15 mouse cellular contexts compared by ENCODE assay signal in genomic region chr4:141861591-141862295, GRCm38 (mm10). TPM values are rescaled to one million over a fixed set of nuclear protein-coding genes. Genes with fewer than 3 reads are reported as not detected.
DNase-seq lines count a peak whose midpoint lies in the region; ATAC-seq and TF ChIP-seq lines count a peak whose summit lies in the region.
"Had no signal": no experiment of that assay in that cellular context is flagged by ENCODE, and none has a peak within 500 bp of the region (broad histone marks: within the 10 kb centered on the region; RNA-seq: fewer than 3 reads in every experiment).

No protein-coding gene starts in this region.

- no peak for DNase-seq in left cerebral cortex, adult 2 months (ENCODE audit: extremely low spot score in 1 of 2, low spot score in 2 of 2)
- DNase-seq in left cerebral cortex, adult 11 months (ENCODE audit: low spot score), result no peak
- peak; percentile 37 for DNase-seq in T-cell, adult 2 months (ENCODE audit: low spot score)
- no peak for DNase-seq in layer of hippocampus, postnatal 25 days (ENCODE audit: extremely low spot score in 1 of 2, low spot score in 1 of 2)
- DNase-seq: kidney, postnatal 10 days; liver, embryonic 13.5 days had no signal

- H3K36me3 ChIP-seq in intestine, embryonic 15.5 days, result peaks cover 16% of the 10 kb centered on the region; the same call in 1 of the 2 replicates
- peaks cover 26% of the 10 kb centered on the region for H3K36me3 ChIP-seq in hindbrain, embryonic 12.5 days

- H3K27ac ChIP-seq in left cerebral cortex, adult 2 months, result peak overlapping the region; percentile 53; the same call in 1 of the 2 replicates
- H3K27ac ChIP-seq in intestine, embryonic 15.5 days, result 0 out of 2 replicates have a peak overlapping the region, but pooled peaks have one; percentile 9
- H3K27ac ChIP-seq in hindbrain, embryonic 12.5 days, result no peak overlapping the region
- H3K27ac ChIP-seq: liver, embryonic 13.5 days; midbrain, embryonic 13.5 days; stomach, embryonic 15.5 days had no signal

- no peak for ATAC-seq in intestine, embryonic 15.5 days
- ATAC-seq in megakaryocyte progenitor cell, adult 5-6 weeks (replicated peaks; ENCODE audit: poor library complexity), result 0 out of 2 replicates have a peak, but pooled peaks have one; percentile 7
- ATAC-seq in hindbrain, embryonic 12.5 days (ENCODE audit: low FRiP score), result no peak
- ATAC-seq: midbrain, embryonic 13.5 days had no signal

- intact Hi-C loops in left cerebral cortex, adult 2 months (cut with DNase I), result no loop called here

- peaks cover 39% of the 10 kb centered on the region for H3K4me1 ChIP-seq in intestine, embryonic 15.5 days (replicated peaks)
- peaks cover 6% of the 10 kb centered on the region for H3K4me1 ChIP-seq in hindbrain, embryonic 12.5 days

- H3K9me3 ChIP-seq in intestine, embryonic 15.5 days, result no peaks in the 10 kb centered on the region
- no peaks in the 10 kb centered on the region for H3K9me3 ChIP-seq in hindbrain, embryonic 12.5 days (replicated peaks)
- H3K9me3 ChIP-seq: liver, embryonic 13.5 days; midbrain, embryonic 13.5 days; stomach, embryonic 15.5 days had no signal

- no peak overlapping the region for H3K9ac ChIP-seq in intestine, embryonic 15.5 days
- no peak overlapping the region for H3K9ac ChIP-seq in hindbrain, embryonic 12.5 days
- H3K9ac ChIP-seq: liver, embryonic 13.5 days; midbrain, embryonic 13.5 days; stomach, embryonic 15.5 days had no signal

- WGBS in intestine, embryonic 15.5 days, result 76% methylated on average over 17 of the region's 17 CpGs
- 89% methylated on average over 17 of the region's 17 CpGs for WGBS in hindbrain, embryonic 12.5 days

- H3K27me3 ChIP-seq in intestine, embryonic 15.5 days (replicated peaks), result no peaks in the 10 kb centered on the region
- H3K27me3 ChIP-seq in hindbrain, embryonic 12.5 days, result no peaks in the 10 kb centered on the region
- H3K27me3 ChIP-seq: liver, embryonic 13.5 days; midbrain, embryonic 13.5 days; stomach, embryonic 15.5 days had no signal

- no peak for TF ChIP-seq CTCF in left cerebral cortex, adult 2 months (IDR thresholded peaks at IDR 0.05)

- no peak overlapping the region for H3K4me3 ChIP-seq in left cerebral cortex, adult 2 months
- no peak overlapping the region for H3K4me3 ChIP-seq in intestine, embryonic 15.5 days (replicated peaks)
- no peak overlapping the region for H3K4me3 ChIP-seq in hindbrain, embryonic 12.5 days
- H3K4me3 ChIP-seq: liver, embryonic 13.5 days; midbrain, embryonic 13.5 days; stomach, embryonic 15.5 days had no signal

- H3K4me2 ChIP-seq in intestine, embryonic 15.5 days (replicated peaks), result no peak overlapping the region
- no peak overlapping the region for H3K4me2 ChIP-seq in hindbrain, embryonic 12.5 days (replicated peaks)
- H3K4me2 ChIP-seq: liver, embryonic 13.5 days; midbrain, embryonic 13.5 days; stomach, embryonic 15.5 days had no signal

RNA-seq across cellular contexts. Expression of gene Efhd2, which starts 13.0 kb away (rescaled TPM):
- total RNA-seq in left cerebral cortex, adult 2 months (2021), result 100 to 1,000 TPM; 271 to 279 TPM
- 136 and 138 TPM in 2 replicates for polyA plus RNA-seq in intestine, embryonic 15.5 days (2015; fragmentation: Nextera tagmentation; extraction: Ambion mirVana)
- total RNA-seq in megakaryocyte progenitor cell, adult 5-6 weeks (2015), result 42.2 and 49.9 TPM in 2 replicates
- 53.6 and 58.1 TPM in 2 replicates for total RNA-seq in megakaryocyte progenitor cell, adult 5-6 weeks (2017)
- 100 to 1,000 TPM; 125 to 131 TPM for total RNA-seq in layer of hippocampus, postnatal 25 days (2021)
- 79.7 and 83.8 TPM in 2 replicates for polyA plus RNA-seq in hindbrain, embryonic 12.5 days (2016; fragmentation: Nextera tagmentation; extraction: Ambion mirVana)

RNA-seq across cellular contexts. Expression of gene Ctrc, which starts 15.6 kb away (rescaled TPM):
- not detected for total RNA-seq in left cerebral cortex, adult 2 months (2021)
- 0.45 and 0.97 TPM in 2 replicates for polyA plus RNA-seq in intestine, embryonic 15.5 days (2015; fragmentation: Nextera tagmentation; extraction: Ambion mirVana)
- not detected in 2 replicates for total RNA-seq in megakaryocyte progenitor cell, adult 5-6 weeks (2015)
- not detected in 2 replicates for total RNA-seq in megakaryocyte progenitor cell, adult 5-6 weeks (2017)
- not detected for total RNA-seq in layer of hippocampus, postnatal 25 days (2021)
- not detected in 2 replicates for polyA plus RNA-seq in hindbrain, embryonic 12.5 days (2016; fragmentation: Nextera tagmentation; extraction: Ambion mirVana)
- total RNA-seq: heart, adult 8-10 months; hematopoietic stem cell, adult 5-6 weeks; left cerebral cortex, adult 18-20 months had no signal
- polyA plus RNA-seq: liver, embryonic 13.5 days; midbrain, embryonic 13.5 days; neural tube, embryonic 14.5 days had no signal

RNA-seq across cellular contexts. Expression of gene Cela2a, which starts 35.8 kb away (rescaled TPM):
- total RNA-seq in left cerebral cortex, adult 2 months (2021), result not detected
- polyA plus RNA-seq in intestine, embryonic 15.5 days (2015; fragmentation: Nextera tagmentation; extraction: Ambion mirVana), result 131 and 571 TPM in 2 replicates
- total RNA-seq in megakaryocyte progenitor cell, adult 5-6 weeks (2015), result not detected in 2 replicates
- not detected in 2 replicates for total RNA-seq in megakaryocyte progenitor cell, adult 5-6 weeks (2017)
- not detected for total RNA-seq in layer of hippocampus, postnatal 25 days (2021)
- not detected in 2 replicates for polyA plus RNA-seq in hindbrain, embryonic 12.5 days (2016; fragmentation: Nextera tagmentation; extraction: Ambion mirVana)
- total RNA-seq: hematopoietic stem cell, adult 5-6 weeks; left cerebral cortex, adult 18-20 months had no signal
- polyA plus RNA-seq: midbrain, embryonic 13.5 days; neural tube, embryonic 14.5 days had no signal
